Mouse (Mus musculus): ENCODE measurements around the gene Frmpd2. TPM values are rescaled to one million over a fixed set of nuclear protein-coding genes. Genes with fewer than 3 reads are reported as not detected.
A peak's percentile ranks its signal among the peaks of the same experiment; 100 is the strongest.
"Not testable (repeated sequence)": the region's sequence is repeated elsewhere in the genome, so short reads cannot be mapped to it uniquely, and the experiment has no call there.

The Frmpd2 gene
- polyA plus RNA-seq (2014; fragmentation: Nextera tagmentation; extraction: Ambion mirVana): 0.04 and 0.10 TPM in 2 replicates

GRCm38 (mm10) chr14:33471331-33471730, at the start of gene Frmpd2:
Frmpd2 (plus strand) TSS chr14:33471696.
- Histone ChIP-seq H3K4me2 (ENCODE audit: low read depth, severe bottlenecking) (no peak within 1 kb of the TSS), H3K27me3 (ENCODE audit: control insufficient read depth, insufficient read depth, low read length) (no peaks in the 10 kb centered on the region), H3K36me3 (ENCODE audit: control insufficient read depth, insufficient read depth, low read length) (no peaks in the 10 kb centered on the region), H3K9ac (ENCODE audit: low read length) (no peak within 1 kb of the TSS), H3K4me1 (ENCODE audit: control insufficient read depth, insufficient read depth, low read length) (peaks cover 16% of the 10 kb centered on the region), H3K9me3 (ENCODE audit: control insufficient read depth, low read length) (no peaks in the 10 kb centered on the region), H3K27ac (replicated peaks; ENCODE audit: low read depth, low read length) (no peak within 1 kb of the TSS), H3K4me3 (ENCODE audit: low read depth, low read length) (no peak within 1 kb of the TSS)
- no peak for ATAC-seq (ENCODE audit: insufficient number of reproducible peaks, low FRiP score, low TSS enrichment, low read depth)
- WGBS: 37% methylated on average over 3 of the region's 3 CpGs
- DNase-seq (ENCODE audit: low spot score): no peak

- H3K9me3 ChIP-seq (ENCODE audit: control insufficient read depth, low read length): no peaks in the 10 kb centered on the region
- H3K27me3 ChIP-seq (ENCODE audit: control insufficient read depth, insufficient read depth, low read length): no peaks in the 10 kb centered on the region
- H3K4me2 ChIP-seq (ENCODE audit: low read depth, severe bottlenecking): no peak overlapping the region
- ATAC-seq (ENCODE audit: insufficient number of reproducible peaks, low FRiP score, low TSS enrichment, low read depth) (no peak), DNase-seq (ENCODE audit: low spot score) (no peak)
- 89% methylated on average over 1 of the region's 1 CpGs for WGBS
- H3K36me3 ChIP-seq (ENCODE audit: control insufficient read depth, insufficient read depth, low read length): no peaks in the 10 kb centered on the region
- H3K4me1 ChIP-seq (ENCODE audit: control insufficient read depth, insufficient read depth, low read length): no peaks in the 10 kb centered on the region
- no peak overlapping the region for H3K27ac ChIP-seq (replicated peaks; ENCODE audit: low read depth, low read length)
- H3K4me3 ChIP-seq (ENCODE audit: low read depth, low read length): no peak overlapping the region
- H3K9ac ChIP-seq (ENCODE audit: low read length): no peak overlapping the region
These were observed 48.5 kb upstream of the Frmpd2 start for GRCm38 (mm10) chr14:33423003-33423402.

- DNase-seq (ENCODE audit: low spot score) (no peak), ATAC-seq (ENCODE audit: insufficient number of reproducible peaks, low FRiP score, low TSS enrichment, low read depth) (no peak)
- H3K36me3 ChIP-seq (ENCODE audit: control insufficient read depth, insufficient read depth, low read length): no peaks in the 10 kb centered on the region
- no peak overlapping the region for H3K9ac ChIP-seq (ENCODE audit: low read length)
- H3K27me3 ChIP-seq (ENCODE audit: control insufficient read depth, insufficient read depth, low read length): no peaks in the 10 kb centered on the region
- H3K4me3 ChIP-seq (ENCODE audit: low read depth, low read length): no peak overlapping the region
- H3K4me2 ChIP-seq (ENCODE audit: low read depth, severe bottlenecking): no peak overlapping the region
- H3K27ac ChIP-seq (replicated peaks; ENCODE audit: low read depth, low read length): no peak overlapping the region
- H3K9me3 ChIP-seq (ENCODE audit: control insufficient read depth, low read length): no peaks in the 10 kb centered on the region
- no peaks in the 10 kb centered on the region for H3K4me1 ChIP-seq (ENCODE audit: control insufficient read depth, insufficient read depth, low read length)
These were observed 47.4 kb upstream of the Frmpd2 start for GRCm38 (mm10) chr14:33424124-33424523.

- not testable (repeated sequence) for ATAC-seq (ENCODE audit: insufficient number of reproducible peaks, low FRiP score, low TSS enrichment, low read depth); DNase-seq (ENCODE audit: low spot score); H3K4me2 ChIP-seq (ENCODE audit: low read depth, severe bottlenecking); H3K4me1 ChIP-seq (ENCODE audit: control insufficient read depth, insufficient read depth, low read length); H3K9ac ChIP-seq (ENCODE audit: low read length); H3K9me3 ChIP-seq (ENCODE audit: control insufficient read depth, low read length); H3K27me3 ChIP-seq (ENCODE audit: control insufficient read depth, insufficient read depth, low read length); H3K36me3 ChIP-seq (ENCODE audit: control insufficient read depth, insufficient read depth, low read length); H3K27ac ChIP-seq (replicated peaks; ENCODE audit: low read depth, low read length); H3K4me3 ChIP-seq (ENCODE audit: low read depth, low read length)
- 90% methylated on average over 4 of the region's 4 CpGs for WGBS
These were observed 39.0 kb upstream of the Frmpd2 start for GRCm38 (mm10) chr14:33432485-33432884.

- WGBS: 83% methylated on average over 2 of the region's 2 CpGs
- H3K36me3 ChIP-seq (ENCODE audit: control insufficient read depth, insufficient read depth, low read length): no peaks in the 10 kb centered on the region
- ATAC-seq (ENCODE audit: insufficient number of reproducible peaks, low FRiP score, low TSS enrichment, low read depth): no peak
- no peak overlapping the region for H3K27ac ChIP-seq (replicated peaks; ENCODE audit: low read depth, low read length)
- no peak overlapping the region for H3K4me2 ChIP-seq (ENCODE audit: low read depth, severe bottlenecking)
- no peak for DNase-seq (ENCODE audit: low spot score)
- no peaks in the 10 kb centered on the region for H3K27me3 ChIP-seq (ENCODE audit: control insufficient read depth, insufficient read depth, low read length)
- H3K4me3 ChIP-seq (ENCODE audit: low read depth, low read length): no peak overlapping the region
- H3K9me3 ChIP-seq (ENCODE audit: control insufficient read depth, low read length): no peaks in the 10 kb centered on the region
- H3K4me1 ChIP-seq (ENCODE audit: control insufficient read depth, insufficient read depth, low read length): no peaks in the 10 kb centered on the region
- no peak overlapping the region for H3K9ac ChIP-seq (ENCODE audit: low read length)
These were observed 27.7 kb upstream of the Frmpd2 start for GRCm38 (mm10) chr14:33443780-33444179.

GRCm38 (mm10) chr14:33445962-33446361, 25.5 kb upstream of the Frmpd2 start:
- Histone ChIP-seq H3K4me1 (ENCODE audit: control insufficient read depth, insufficient read depth, low read length) (no peaks in the 10 kb centered on the region), H3K36me3 (ENCODE audit: control insufficient read depth, insufficient read depth, low read length) (no peaks in the 10 kb centered on the region), H3K9me3 (ENCODE audit: control insufficient read depth, low read length) (no peaks in the 10 kb centered on the region), H3K27me3 (ENCODE audit: control insufficient read depth, insufficient read depth, low read length) (no peaks in the 10 kb centered on the region), H3K4me3 (ENCODE audit: low read depth, low read length) (peak overlapping the region; percentile 89), H3K4me2 (ENCODE audit: low read depth, severe bottlenecking) (peak overlapping the region; percentile 45), H3K9ac (ENCODE audit: low read length) (peak overlapping the region; percentile 95), H3K27ac (replicated peaks; ENCODE audit: low read depth, low read length) (no peak overlapping the region)
- DNase-seq (ENCODE audit: low spot score): no peak
- ATAC-seq (ENCODE audit: insufficient number of reproducible peaks, low FRiP score, low TSS enrichment, low read depth): no peak
- WGBS: 43% methylated on average over 3 of the region's 3 CpGs

- H3K4me3 ChIP-seq (ENCODE audit: low read depth, low read length): peak overlapping the region; percentile 89
- peak overlapping the region; percentile 95 for H3K9ac ChIP-seq (ENCODE audit: low read length)
- WGBS: under 1% methylated on average over 71 of the region's 72 CpGs
- no peaks in the 10 kb centered on the region for H3K27me3 ChIP-seq (ENCODE audit: control insufficient read depth, insufficient read depth, low read length)
- H3K4me1 ChIP-seq (ENCODE audit: control insufficient read depth, insufficient read depth, low read length): no peaks in the 10 kb centered on the region
- no peaks in the 10 kb centered on the region for H3K36me3 ChIP-seq (ENCODE audit: control insufficient read depth, insufficient read depth, low read length)
- no peaks in the 10 kb centered on the region for H3K9me3 ChIP-seq (ENCODE audit: control insufficient read depth, low read length)
- DNase-seq (ENCODE audit: low spot score) (peak; percentile 68), ATAC-seq (ENCODE audit: insufficient number of reproducible peaks, low FRiP score, low TSS enrichment, low read depth) (peak; percentile 63; the same call in 1 of the 2 replicates)
- peak overlapping the region; percentile 45 for H3K4me2 ChIP-seq (ENCODE audit: low read depth, severe bottlenecking)
- H3K27ac ChIP-seq (replicated peaks; ENCODE audit: low read depth, low read length): peak overlapping the region; percentile 92
These were observed 24.9 kb upstream of the Frmpd2 start for GRCm38 (mm10) chr14:33446561-33447023.

- Histone ChIP-seq H3K36me3 (ENCODE audit: control insufficient read depth, insufficient read depth, low read length) (no peaks in the 10 kb centered on the region), H3K27ac (replicated peaks; ENCODE audit: low read depth, low read length) (peak within 1 kb of the TSS; percentile 92), H3K4me3 (ENCODE audit: low read depth, low read length) (peak within 1 kb of the TSS; percentile 89), H3K4me1 (ENCODE audit: control insufficient read depth, insufficient read depth, low read length) (no peaks in the 10 kb centered on the region), H3K9ac (ENCODE audit: low read length) (peak within 1 kb of the TSS; percentile 95), H3K4me2 (ENCODE audit: low read depth, severe bottlenecking) (peak within 1 kb of the TSS; percentile 53), H3K9me3 (ENCODE audit: control insufficient read depth, low read length) (no peaks in the 10 kb centered on the region), H3K27me3 (ENCODE audit: control insufficient read depth, insufficient read depth, low read length) (no peaks in the 10 kb centered on the region)
- ATAC-seq (ENCODE audit: insufficient number of reproducible peaks, low FRiP score, low TSS enrichment, low read depth): peak; percentile 98
- WGBS: 0% methylated on average over 47 of the region's 70 CpGs
- DNase-seq (ENCODE audit: low spot score): peak; percentile 98
These were observed 24.4 kb upstream of the Frmpd2 start, which contains the start of gene Mapk8 for GRCm38 (mm10) chr14:33447027-33447569. Mapk8 (minus strand) TSS chr14:33447158.

GRCm38 (mm10) chr14:33448276-33448675, 23.2 kb upstream of the Frmpd2 start:
- ATAC-seq (ENCODE audit: insufficient number of reproducible peaks, low FRiP score, low TSS enrichment, low read depth) (no peak), DNase-seq (ENCODE audit: low spot score) (no peak)
- Histone ChIP-seq H3K36me3 (ENCODE audit: control insufficient read depth, insufficient read depth, low read length) (no peaks in the 10 kb centered on the region), H3K9ac (ENCODE audit: low read length) (no peak overlapping the region), H3K4me2 (ENCODE audit: low read depth, severe bottlenecking) (no peak overlapping the region), H3K27ac (replicated peaks; ENCODE audit: low read depth, low read length) (no peak overlapping the region), H3K4me3 (ENCODE audit: low read depth, low read length) (no peak overlapping the region), H3K9me3 (ENCODE audit: control insufficient read depth, low read length) (no peaks in the 10 kb centered on the region), H3K4me1 (ENCODE audit: control insufficient read depth, insufficient read depth, low read length) (no peaks in the 10 kb centered on the region), H3K27me3 (ENCODE audit: control insufficient read depth, insufficient read depth, low read length) (no peaks in the 10 kb centered on the region)
- WGBS: 82% methylated on average over 4 of the region's 4 CpGs

All from limb, embryonic 11.5 days (tissue).